Mouse (Mus musculus) hindbrain, embryonic 10.5 days (tissue): ENCODE results near the gene Slc16a6. TPM values are rescaled to one million over a fixed set of nuclear protein-coding genes. Genes with fewer than 3 reads are reported as not detected.

Experiments
- DNase-seq: peaks from one replicate; pipeline ENCODE4 v3.0.0-alpha.2; 2017; ENCODE audit warnings: low spot score
- H3K27ac ChIP-seq: fragments of 300-500 bp; sonication (generic); 2 replicates; pipeline ENCODE4 v1.5.1; 2016; ENCODE audit warnings: mild to moderate bottlenecking, moderate library complexity
- H3K27me3 ChIP-seq: fragments of 300-500 bp; sonication (generic); 2 replicates; pipeline ENCODE4 v1.6.1; 2016; ENCODE audit warnings: mild to moderate bottlenecking; ENCODE audit not compliant: poor library complexity, insufficient read depth, severe bottlenecking
- H3K36me3 ChIP-seq: fragments of 300-500 bp; sonication (generic); 2 replicates; pipeline ENCODE4 v1.6.1; 2016; ENCODE audit warnings: mild to moderate bottlenecking, moderate library complexity
- H3K4me1 ChIP-seq: fragments of 300-500 bp; sonication (generic); replicated peaks from 2 replicates; pipeline ENCODE4 v1.6.1; 2016; ENCODE audit warnings: mild to moderate bottlenecking
- H3K4me3 ChIP-seq: fragments of 300-500 bp; sonication (generic); 2 replicates; pipeline ENCODE4 v1.5.1; 2016; ENCODE audit warnings: mild to moderate bottlenecking, moderate library complexity
- H3K9me3 ChIP-seq: fragments of 300-500 bp; sonication (generic); 2 replicates; pipeline ENCODE4 v1.6.1; 2016; ENCODE audit warnings: mild to moderate bottlenecking, moderate library complexity
- WGBS: fragments of 180-500 bp; shearing (Covaris S2); methylation state at CpG from one replicate; pipeline ENCODE4 v1.1.7; 2016; 5-methylcytosine and 5-hydroxymethylcytosine counted together
- polyA plus RNA-seq: library from polyadenylated mRNA; unstranded; fragments of >200 nt; fragmentation: Nextera tagmentation; extraction: Ambion mirVana; gene quantifications from 2 replicates; pipeline ENCODE4 v1.2.1, GENCODE M21; 2016

Gene Slc16a6
- polyA plus RNA-seq, 1 experiment from 2014 or later, result 3.6 TPM

DNA sequence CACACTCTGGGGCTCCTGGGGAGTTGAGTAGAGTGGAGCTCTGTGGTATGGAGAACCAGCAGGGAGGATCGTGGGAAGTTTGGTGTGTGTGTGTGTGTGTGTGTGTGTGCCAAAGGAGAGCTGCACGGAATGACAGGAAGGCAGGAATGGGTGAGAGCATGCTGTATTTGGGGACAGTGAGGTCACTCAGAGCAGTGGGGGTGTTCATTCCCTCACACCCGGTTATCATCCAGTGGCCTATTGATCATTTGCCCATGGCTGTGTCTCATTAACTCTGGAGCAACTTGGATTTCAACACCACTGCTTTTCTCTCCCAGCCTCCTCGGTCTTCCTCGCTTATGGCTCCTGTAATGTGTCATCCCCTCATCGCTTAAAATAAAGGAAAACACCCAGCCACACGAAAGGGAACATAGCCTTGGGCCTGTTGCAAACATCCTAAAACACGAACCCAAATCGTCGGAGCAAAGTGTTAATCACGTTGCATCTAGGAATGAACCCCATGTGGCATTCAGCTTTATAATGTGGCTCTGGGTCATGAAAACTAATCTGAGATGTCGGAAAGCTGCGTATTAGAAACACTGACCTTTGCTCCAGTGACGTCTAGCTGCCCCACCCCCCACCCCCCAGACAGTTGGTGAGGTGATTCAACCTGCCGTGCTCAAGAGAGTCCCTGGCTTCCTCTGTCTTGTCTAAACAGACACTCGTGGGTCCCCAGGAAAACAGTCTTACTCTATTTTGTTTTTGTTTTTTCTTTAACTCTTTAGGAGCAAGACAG lies 4.4 kb upstream of the Slc16a6 start:
- H3K4me1 ChIP-seq, result peaks cover 58% of the 10 kb centered on the region
- 45% methylated on average over 16 of the region's 16 CpGs for WGBS
- peak overlapping the region; percentile 100 for H3K27ac ChIP-seq

DNA sequence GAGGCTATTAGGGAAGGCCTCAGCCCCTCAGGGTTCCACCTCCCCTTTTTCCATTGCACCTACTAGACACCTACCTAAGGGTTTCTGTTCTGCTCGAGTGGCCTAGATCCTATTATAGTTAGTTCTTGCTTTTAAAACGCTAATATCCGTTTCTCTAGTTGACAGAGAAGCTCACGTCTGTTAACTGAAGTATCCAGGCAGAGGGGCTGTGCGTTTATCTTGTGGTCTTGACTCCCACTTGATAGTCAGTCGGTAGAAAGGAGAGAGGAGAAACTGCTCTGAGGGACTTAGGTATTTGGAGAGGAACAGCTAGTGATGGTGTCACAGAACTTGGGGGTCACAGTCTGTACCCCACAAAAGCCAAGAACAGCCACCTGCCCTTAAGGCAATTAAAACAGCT lies 3.3 kb upstream of the Slc16a6 start:
- H3K4me1 ChIP-seq, result peaks cover 66% of the 10 kb centered on the region
- 34% methylated on average over 6 of the region's 6 CpGs for WGBS
- H3K4me3 ChIP-seq, result no peak overlapping the region

More for the DNA sequence above, 4.4 kb upstream of the Slc16a6 start:
- Histone ChIP-seq H3K4me3 (no peak overlapping the region), H3K36me3 (no peaks in the 10 kb centered on the region), H3K27me3 (peaks cover 11% of the 10 kb centered on the region), H3K9me3 (no peaks in the 10 kb centered on the region)
- no peak for DNase-seq

DNA sequence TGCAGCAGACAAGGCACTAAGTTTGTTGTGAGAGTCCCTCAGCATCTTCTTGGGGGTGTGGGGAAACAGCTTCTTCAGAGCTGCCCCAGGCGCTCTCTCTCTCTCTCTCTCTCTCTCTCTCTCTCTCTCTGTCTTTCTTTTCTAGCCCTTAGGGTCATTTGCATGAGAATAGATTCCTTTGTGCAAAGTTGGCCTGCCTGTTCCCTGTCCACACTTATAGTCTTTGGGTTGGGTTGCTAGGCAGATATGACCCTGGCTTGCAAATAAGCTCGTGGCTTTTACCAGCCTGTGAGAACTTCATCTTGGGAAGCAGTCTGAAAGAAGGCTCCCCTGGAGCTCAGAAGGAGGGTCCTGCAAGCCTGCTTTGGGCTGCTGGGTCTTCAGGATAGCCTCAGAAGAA lies 2.8 kb upstream of the Slc16a6 start:
- peak; percentile 56 for DNase-seq
- peaks cover 70% of the 10 kb centered on the region for H3K4me1 ChIP-seq
- WGBS, result 20% methylated on average over 2 of the region's 2 CpGs
- H3K27ac ChIP-seq, result peak overlapping the region; percentile 100
- no peaks in the 10 kb centered on the region for H3K9me3 ChIP-seq
- H3K36me3 ChIP-seq, result no peaks in the 10 kb centered on the region
- no peak overlapping the region for H3K4me3 ChIP-seq
- peaks cover 13% of the 10 kb centered on the region for H3K27me3 ChIP-seq

More for the DNA sequence above, 3.3 kb upstream of the Slc16a6 start:
- DNase-seq, result no peak
- H3K9me3 ChIP-seq, result no peaks in the 10 kb centered on the region
- peaks cover 11% of the 10 kb centered on the region for H3K27me3 ChIP-seq
- H3K36me3 ChIP-seq, result no peaks in the 10 kb centered on the region
- H3K27ac ChIP-seq, result peak overlapping the region; percentile 100

DNA sequence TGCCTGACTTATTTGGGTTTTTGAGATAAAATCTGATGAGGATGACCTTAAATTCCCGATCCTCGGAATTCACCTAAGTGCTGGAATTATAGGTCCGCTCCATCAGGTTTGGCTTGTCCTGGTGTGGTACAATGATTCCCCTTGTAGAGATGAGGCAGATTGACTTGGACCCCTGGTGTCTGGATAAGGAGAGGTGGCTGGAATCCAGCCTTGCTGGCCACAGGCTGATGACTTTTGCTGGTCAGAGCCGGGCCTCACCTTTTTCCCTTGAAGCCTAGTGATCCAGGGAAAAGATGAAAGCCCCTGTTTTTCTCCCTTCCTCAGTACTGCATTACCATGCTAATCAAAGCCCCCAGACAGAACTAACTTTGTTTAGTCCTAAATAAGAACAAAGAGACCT lies 2.3 kb upstream of the Slc16a6 start:
- DNase-seq, result no peak
- Histone ChIP-seq H3K36me3 (no peaks in the 10 kb centered on the region), H3K9me3 (no peaks in the 10 kb centered on the region), H3K4me1 (peaks cover 74% of the 10 kb centered on the region), H3K4me3 (no peak overlapping the region), H3K27ac (peak overlapping the region; percentile 100), H3K27me3 (peaks cover 18% of the 10 kb centered on the region)
- 65% methylated on average over 4 of the region's 4 CpGs for WGBS

DNA sequence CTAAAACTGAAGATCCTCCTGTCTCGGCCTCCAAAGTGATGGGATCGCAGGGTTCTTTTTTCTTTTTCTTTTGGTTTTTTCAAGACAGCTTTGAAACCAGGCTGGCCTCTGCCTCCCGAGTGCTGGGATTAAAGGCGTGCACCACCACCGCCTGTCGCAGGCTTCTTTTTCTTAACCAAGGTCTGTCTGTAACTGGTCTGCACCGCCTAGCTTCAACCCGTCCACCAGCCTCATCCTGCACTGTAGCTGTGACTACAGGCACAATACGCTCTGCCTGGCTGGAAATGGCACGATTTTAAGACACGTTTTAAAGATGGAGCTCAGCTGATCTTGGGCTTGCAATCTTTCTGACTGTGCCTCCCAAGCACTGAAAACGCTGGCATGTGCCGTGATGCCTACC lies 1.4 kb upstream of the Slc16a6 start:
- Histone ChIP-seq H3K27ac (peak overlapping the region; percentile 100; the same call in 1 of the 2 replicates), H3K36me3 (no peaks in the 10 kb centered on the region), H3K4me3 (no peak overlapping the region), H3K4me1 (peaks cover 71% of the 10 kb centered on the region), H3K9me3 (no peaks in the 10 kb centered on the region), H3K27me3 (peaks cover 13% of the 10 kb centered on the region)
- no peak for DNase-seq
- WGBS, result 81% methylated on average over 13 of the region's 13 CpGs

DNA sequence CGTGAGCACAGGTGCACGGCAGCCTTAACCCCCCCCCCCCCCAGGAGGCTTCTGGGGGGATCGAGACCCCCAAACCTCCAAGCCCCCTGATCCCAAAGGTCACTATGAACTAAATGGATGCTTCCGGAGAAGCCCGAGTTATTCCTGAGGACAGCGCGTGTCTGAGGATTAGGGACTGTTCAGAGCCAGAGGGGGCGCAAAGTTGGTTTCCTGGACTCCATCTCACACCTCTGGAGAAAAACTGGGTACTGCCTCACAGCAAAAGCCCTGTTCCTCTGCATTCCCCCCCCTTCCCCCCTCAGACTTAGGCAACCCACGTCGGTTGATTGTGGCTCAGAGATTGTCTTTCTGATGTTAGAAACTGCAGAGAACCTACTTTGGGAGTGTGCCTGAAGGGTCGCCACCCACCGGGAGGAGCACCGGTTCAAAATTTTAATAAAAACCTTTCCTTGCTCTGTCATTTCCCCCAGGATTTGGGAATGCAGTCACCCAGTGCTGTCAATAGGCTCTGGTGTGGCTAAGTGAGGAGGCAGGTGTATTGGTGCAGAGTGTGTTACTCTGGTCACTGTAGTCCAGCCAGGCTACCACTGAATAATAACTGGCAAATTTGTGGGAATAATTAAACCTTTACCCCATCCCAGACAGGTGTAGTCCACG lies 816 bp upstream of the Slc16a6 start:
- Histone ChIP-seq H3K4me1 (peaks cover 66% of the 10 kb centered on the region), H3K4me3 (peak overlapping the region; percentile 86), H3K9me3 (no peaks in the 10 kb centered on the region), H3K27ac (peak overlapping the region; percentile 100), H3K36me3 (no peaks in the 10 kb centered on the region), H3K27me3 (peaks cover 13% of the 10 kb centered on the region)
- DNase-seq, result no peak
- 14% methylated on average over 14 of the region's 14 CpGs for WGBS

DNA sequence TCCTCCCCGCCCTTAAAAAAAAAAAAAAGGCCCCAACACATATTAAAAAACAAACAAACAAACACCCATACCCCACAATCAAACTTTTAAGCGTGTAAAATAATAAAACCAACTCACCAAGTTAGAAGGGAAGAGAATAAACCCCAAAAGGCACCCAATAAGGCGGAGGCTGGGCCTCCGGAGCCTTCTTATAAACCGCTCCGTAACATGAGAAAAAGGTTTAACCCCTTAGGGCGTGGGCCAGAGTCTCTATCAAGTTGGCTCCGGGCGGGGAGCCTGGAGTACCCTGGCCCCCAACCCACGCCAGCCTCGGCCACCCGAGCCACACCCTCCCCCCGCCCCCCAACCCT lies 602 bp downstream of the Slc16a6 start:
- Histone ChIP-seq H3K27me3 (peaks cover 13% of the 10 kb centered on the region), H3K9me3 (no peaks in the 10 kb centered on the region), H3K4me1 (peaks cover 60% of the 10 kb centered on the region), H3K27ac (peak overlapping the region; percentile 100), H3K36me3 (no peaks in the 10 kb centered on the region), H3K4me3 (peak overlapping the region; percentile 86)
- DNase-seq, result no peak
- WGBS, result 0% methylated on average over 13 of the region's 13 CpGs

DNA sequence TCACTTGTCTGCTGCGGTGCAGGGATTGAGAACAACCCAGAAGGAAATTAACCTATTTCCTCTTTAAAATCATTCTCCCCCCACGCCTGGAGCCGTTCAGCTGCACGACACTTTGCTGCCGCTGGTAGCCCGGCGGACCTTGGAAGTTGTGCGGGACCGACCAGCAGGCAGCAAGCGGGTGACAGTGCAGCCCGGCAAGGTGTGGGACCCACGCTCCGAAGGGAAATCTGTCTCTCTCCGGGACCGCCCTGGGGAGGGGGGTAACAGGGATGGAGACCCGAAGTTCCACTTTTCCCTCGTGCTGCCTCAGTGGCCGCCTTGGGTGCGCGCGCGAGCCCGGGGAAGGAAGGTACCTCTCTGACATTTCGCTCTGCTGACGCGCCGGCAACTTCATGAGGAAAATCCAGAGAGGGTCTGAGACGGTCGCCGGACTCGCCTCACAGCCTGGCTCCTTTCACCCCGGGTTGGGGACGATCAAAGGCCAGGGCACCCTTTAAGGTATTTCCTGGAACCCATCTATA lies 1.2 kb downstream of the Slc16a6 start:
- H3K36me3 ChIP-seq, result no peaks in the 10 kb centered on the region
- DNase-seq, result peak; percentile 67
- peak overlapping the region; percentile 86 for H3K4me3 ChIP-seq
- peaks cover 54% of the 10 kb centered on the region for H3K4me1 ChIP-seq
- H3K27ac ChIP-seq, result peak overlapping the region; percentile 100
- peaks cover 13% of the 10 kb centered on the region for H3K27me3 ChIP-seq
- WGBS, result under 1% methylated on average over 33 of the region's 33 CpGs
- H3K9me3 ChIP-seq, result no peaks in the 10 kb centered on the region

DNA sequence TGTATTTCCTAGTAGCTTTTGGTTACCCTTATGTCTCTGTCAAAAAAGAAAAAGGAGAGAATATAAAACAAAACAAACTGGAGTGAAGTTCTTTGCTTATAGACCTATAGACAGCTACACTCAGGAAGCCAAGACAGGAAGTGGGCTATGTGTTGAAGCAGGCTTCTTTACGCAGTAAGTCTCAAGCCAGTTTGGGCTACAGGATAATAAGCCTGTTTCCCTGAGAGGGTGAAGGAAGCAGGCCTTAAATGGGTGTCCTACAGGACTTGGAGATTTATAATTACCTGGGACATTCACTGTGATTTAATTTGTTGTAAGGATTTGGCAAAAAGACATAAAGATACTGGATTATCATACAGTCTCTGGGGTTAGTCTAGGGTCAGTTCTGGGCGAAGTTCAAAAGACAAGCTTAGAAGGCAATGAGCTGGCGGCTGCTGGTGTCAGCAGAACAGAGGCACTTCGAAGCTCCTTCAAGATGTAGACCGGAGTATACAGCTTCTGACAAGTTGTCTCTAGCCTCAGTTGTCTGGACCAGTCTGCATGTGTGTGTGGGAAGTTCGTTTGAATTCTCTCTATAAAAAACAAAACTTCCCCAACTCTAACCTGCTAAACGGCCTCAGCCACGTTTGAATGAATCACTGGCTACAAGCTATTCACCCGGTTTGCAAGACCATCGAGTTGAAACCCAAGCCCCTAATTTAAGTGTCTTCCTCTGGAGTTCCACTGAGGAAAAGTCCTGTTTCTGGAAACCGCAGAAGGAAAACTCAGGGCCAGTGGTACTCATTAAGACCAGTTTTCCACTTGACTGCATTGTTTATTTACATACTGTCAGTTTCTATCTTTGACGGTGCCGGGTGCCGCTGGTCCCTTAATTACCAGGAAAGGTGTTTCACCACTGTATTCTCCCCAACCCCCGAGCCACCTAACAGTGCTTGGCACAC lies 2.2 kb downstream of the Slc16a6 start:
- DNase-seq, result no peak
- WGBS, result 36% methylated on average over 15 of the region's 15 CpGs
- no peaks in the 10 kb centered on the region for H3K9me3 ChIP-seq

DNA sequence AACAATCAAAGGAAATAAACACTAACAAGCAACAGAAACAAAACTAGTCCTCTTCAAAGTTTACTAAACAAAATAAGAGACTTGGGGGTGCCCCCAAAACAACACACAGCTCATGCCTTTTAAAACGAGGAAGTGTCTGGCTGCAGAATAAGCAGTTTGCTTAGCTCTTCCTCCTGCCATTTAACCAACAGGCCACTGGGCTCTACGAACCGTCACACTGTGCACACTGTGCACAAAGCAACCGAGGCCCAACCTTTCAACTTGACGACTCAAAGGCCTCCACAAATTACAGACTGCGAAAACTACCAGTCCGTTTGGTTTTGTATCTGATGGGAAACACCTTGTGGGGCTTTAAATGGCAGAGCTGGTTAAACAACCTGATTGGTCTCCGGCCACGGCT lies 3.2 kb downstream of the Slc16a6 start:
- 67% methylated on average over 9 of the region's 9 CpGs for WGBS
- Histone ChIP-seq H3K9me3 (no peaks in the 10 kb centered on the region), H3K36me3 (peaks cover 6% of the 10 kb centered on the region; the same call in 1 of the 2 replicates), H3K27ac (no peak overlapping the region), H3K4me1 (peaks cover 34% of the 10 kb centered on the region), H3K27me3 (peaks cover 13% of the 10 kb centered on the region), H3K4me3 (no peak overlapping the region)
- DNase-seq, result no peak

More for the DNA sequence above, 2.2 kb downstream of the Slc16a6 start:
- Histone ChIP-seq H3K27me3 (peaks cover 13% of the 10 kb centered on the region), H3K27ac (peak overlapping the region; percentile 100; the same call in 1 of the 2 replicates), H3K36me3 (peaks cover 2% of the 10 kb centered on the region; the same call in 1 of the 2 replicates), H3K4me1 (peaks cover 44% of the 10 kb centered on the region), H3K4me3 (peak overlapping the region; percentile 86)

DNA sequence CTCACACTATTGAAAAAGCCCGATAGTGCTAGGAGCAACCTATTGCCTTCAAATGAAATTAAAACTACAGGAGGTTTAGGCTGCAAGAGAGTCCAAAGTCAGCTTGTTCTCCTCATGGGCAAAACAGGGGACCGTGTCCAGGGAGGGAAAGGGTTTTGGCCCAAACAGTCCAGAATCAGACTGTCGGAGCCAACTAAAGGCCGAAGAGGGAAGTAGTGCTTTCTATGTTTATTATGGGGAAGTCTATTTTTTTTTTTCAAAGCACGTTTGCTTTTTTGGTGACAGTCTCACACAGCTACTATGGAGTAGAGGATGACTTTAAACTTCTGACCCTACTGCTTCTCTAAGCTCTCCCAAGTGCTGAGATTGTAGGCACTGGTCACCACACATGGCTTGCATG lies 5.3 kb downstream of the Slc16a6 start:
- Histone ChIP-seq H3K27me3 (peaks cover 8% of the 10 kb centered on the region), H3K36me3 (peaks cover 11% of the 10 kb centered on the region), H3K4me3 (no peak overlapping the region), H3K27ac (no peak overlapping the region), H3K9me3 (no peaks in the 10 kb centered on the region), H3K4me1 (peaks cover 20% of the 10 kb centered on the region)
- DNase-seq, result no peak
- WGBS, result 91% methylated on average over 5 of the region's 5 CpGs

DNA sequence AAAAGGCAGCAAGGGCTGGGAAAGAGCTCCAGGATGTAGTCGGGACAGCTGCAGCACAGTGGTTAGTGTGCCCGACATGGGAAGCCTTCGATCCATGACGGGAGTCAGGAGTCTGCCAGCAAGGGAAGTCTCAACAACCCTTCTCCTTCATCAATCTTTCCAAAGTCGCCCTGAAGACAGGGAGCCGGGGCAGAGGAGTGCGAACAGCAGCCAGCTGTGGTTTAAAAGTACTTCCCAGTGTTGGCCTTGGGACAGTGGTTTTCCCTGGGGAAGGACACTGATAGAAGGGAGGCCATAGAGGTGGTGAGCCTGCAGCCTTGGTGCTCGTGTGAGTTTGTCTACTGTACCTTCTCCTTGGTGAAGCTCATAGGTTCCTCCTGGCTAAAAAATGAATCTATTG lies 6.4 kb downstream of the Slc16a6 start:
- no peak overlapping the region for H3K27ac ChIP-seq
- H3K9me3 ChIP-seq, result no peaks in the 10 kb centered on the region
- H3K4me1 ChIP-seq, result peaks cover 16% of the 10 kb centered on the region
- peaks cover 8% of the 10 kb centered on the region for H3K27me3 ChIP-seq
- no peak overlapping the region for H3K4me3 ChIP-seq
- peaks cover 22% of the 10 kb centered on the region for H3K36me3 ChIP-seq
- WGBS, result 84% methylated on average over 8 of the region's 8 CpGs
- no peak for DNase-seq
